Mouse (Mus musculus): ENCODE results near the gene Slc24a3.

The Slc24a3 gene

GRCm38 (mm10) chr2:145621119-145621518, 453.6 kb downstream of the Slc24a3 start:
- no peak for DNase-seq (ENCODE audit: low spot score in 2 of 2)

- DNase-seq (ENCODE audit: low spot score in 2 of 2): no peak
Observed at GRCm38 (mm10) chr2:145631123-145631798, 463.7 kb downstream of the Slc24a3 start.

- no peak for DNase-seq (ENCODE audit: low spot score in 2 of 2)
Observed at GRCm38 (mm10) chr2:145631799-145632174, 464.2 kb downstream of the Slc24a3 start.

GRCm38 (mm10) chr2:145633811-145634210, 466.3 kb downstream of the Slc24a3 start:
- no peak for DNase-seq (ENCODE audit: low spot score in 2 of 2)

- DNase-seq (ENCODE audit: low spot score in 2 of 2): no peak
Observed at GRCm38 (mm10) chr2:145640255-145640984, 472.9 kb downstream of the Slc24a3 start.

- no peak for DNase-seq (ENCODE audit: low spot score in 2 of 2)
Observed at GRCm38 (mm10) chr2:145655373-145655960, 487.9 kb downstream of the Slc24a3 start.

- DNase-seq (ENCODE audit: low spot score in 2 of 2): no peak
Observed at GRCm38 (mm10) chr2:145656121-145656520, 488.6 kb downstream of the Slc24a3 start.

GRCm38 (mm10) chr2:145656716-145657115, 489.2 kb downstream of the Slc24a3 start:
- DNase-seq (ENCODE audit: low spot score in 2 of 2): no peak

GRCm38 (mm10) chr2:145661242-145661641, 493.7 kb downstream of the Slc24a3 start:
- no peak for DNase-seq (ENCODE audit: low spot score in 2 of 2)

- no peak for DNase-seq (ENCODE audit: low spot score in 2 of 2)
Observed at GRCm38 (mm10) chr2:145663899-145664298, 496.3 kb downstream of the Slc24a3 start.

- DNase-seq (ENCODE audit: low spot score in 2 of 2): no peak
Observed at GRCm38 (mm10) chr2:145664311-145664710, 496.8 kb downstream of the Slc24a3 start.

- no peak for DNase-seq (ENCODE audit: low spot score in 2 of 2)
Observed at GRCm38 (mm10) chr2:145668135-145668534, 500.6 kb downstream of the Slc24a3 start.

- no peak for DNase-seq (ENCODE audit: low spot score in 2 of 2)
Observed at GRCm38 (mm10) chr2:145670131-145670530, 502.6 kb downstream of the Slc24a3 start.

GRCm38 (mm10) chr2:145674496-145675141, 507.1 kb downstream of the Slc24a3 start:
- DNase-seq (ENCODE audit: low spot score in 2 of 2): no peak

- DNase-seq (ENCODE audit: low spot score in 2 of 2): peak; percentile 75 to 89
Observed at GRCm38 (mm10) chr2:145675142-145675755, 507.7 kb downstream of the Slc24a3 start, which contains the start of gene Rin2. Gene Rin2 (plus strand): TSS chr2:145675215.

GRCm38 (mm10) chr2:145675756-145676543, 508.4 kb downstream of the Slc24a3 start:
- DNase-seq (ENCODE audit: low spot score in 2 of 2): peak in 1 of 2 experiments; percentile 24

- DNase-seq (ENCODE audit: low spot score in 2 of 2): no peak
Observed at GRCm38 (mm10) chr2:145676544-145676925, 509.0 kb downstream of the Slc24a3 start.

GRCm38 (mm10) chr2:145676936-145677335, 509.4 kb downstream of the Slc24a3 start:
- DNase-seq (ENCODE audit: low spot score in 2 of 2): no peak

- no peak for DNase-seq (ENCODE audit: low spot score in 2 of 2)
Observed at GRCm38 (mm10) chr2:145680141-145680540, 512.6 kb downstream of the Slc24a3 start.

- no peak for DNase-seq (ENCODE audit: low spot score in 2 of 2)
Observed at GRCm38 (mm10) chr2:145680762-145681161, 513.2 kb downstream of the Slc24a3 start.

- DNase-seq (ENCODE audit: low spot score in 2 of 2): no peak
Observed at GRCm38 (mm10) chr2:145681626-145682025, 514.1 kb downstream of the Slc24a3 start.

All from urinary bladder, adult 18-20 months (tissue).